Mouse (Mus musculus) urinary bladder, postnatal 14 days (tissue): Measurements from ENCODE around the gene Rorc.

Experiments used
- DNase-seq: peaks from one replicate; pipeline ENCODE4 v3.0.0; 2021; ENCODE audit warnings: low spot score

Rorc gene

DNA sequence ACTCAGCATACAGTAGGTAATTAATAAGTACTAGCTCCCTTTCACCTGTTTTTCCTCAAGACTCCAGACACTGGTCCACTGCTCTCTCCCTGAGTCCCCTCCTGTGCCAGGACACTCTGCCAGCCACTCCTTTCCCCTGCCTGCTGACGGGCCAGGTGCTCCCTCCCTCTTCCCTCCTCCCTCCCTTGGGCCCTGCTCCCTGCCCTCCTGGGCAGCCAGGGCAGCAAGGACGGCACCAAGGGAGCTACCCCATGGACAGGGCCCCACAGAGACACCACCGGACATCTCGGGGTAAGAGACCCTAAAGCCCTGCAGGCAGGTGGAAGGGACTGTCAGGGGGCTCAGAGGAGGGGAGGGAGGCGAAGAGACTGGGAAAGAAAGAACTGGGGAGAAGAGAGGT is at the start of gene Rorc:
Rorc (plus strand) TSS at position 154 of the 400 bp plus-strand sequence.
- DNase-seq, result peak; percentile 60

- no peak for DNase-seq
Observed at GRCm38 (mm10) chr3:94328681-94329080, 43.9 kb upstream of the Rorc start.

GRCm38 (mm10) chr3:94334442-94334841 is 38.2 kb upstream of the Rorc start:
- no peak for DNase-seq

DNA sequence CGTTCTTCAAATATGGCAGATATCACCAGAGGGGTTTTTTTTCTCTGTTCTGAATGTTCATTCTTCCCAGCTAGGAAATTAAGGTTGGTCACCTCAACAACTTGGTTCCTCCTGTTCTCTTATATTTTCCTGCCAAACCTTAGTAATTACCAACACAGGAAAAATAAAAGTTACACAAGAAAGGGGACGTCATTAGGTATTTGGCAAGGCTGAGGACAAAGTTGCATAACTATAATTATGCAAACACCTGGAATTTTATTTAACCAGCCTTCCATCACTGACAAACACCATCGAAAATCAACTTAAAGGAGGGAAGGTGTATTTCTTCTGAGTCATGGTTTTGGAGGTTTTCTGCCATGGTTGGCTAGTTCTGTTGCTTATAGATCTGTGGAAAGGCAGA is 34.1 kb upstream of the Rorc start:
- no peak for DNase-seq

DNA sequence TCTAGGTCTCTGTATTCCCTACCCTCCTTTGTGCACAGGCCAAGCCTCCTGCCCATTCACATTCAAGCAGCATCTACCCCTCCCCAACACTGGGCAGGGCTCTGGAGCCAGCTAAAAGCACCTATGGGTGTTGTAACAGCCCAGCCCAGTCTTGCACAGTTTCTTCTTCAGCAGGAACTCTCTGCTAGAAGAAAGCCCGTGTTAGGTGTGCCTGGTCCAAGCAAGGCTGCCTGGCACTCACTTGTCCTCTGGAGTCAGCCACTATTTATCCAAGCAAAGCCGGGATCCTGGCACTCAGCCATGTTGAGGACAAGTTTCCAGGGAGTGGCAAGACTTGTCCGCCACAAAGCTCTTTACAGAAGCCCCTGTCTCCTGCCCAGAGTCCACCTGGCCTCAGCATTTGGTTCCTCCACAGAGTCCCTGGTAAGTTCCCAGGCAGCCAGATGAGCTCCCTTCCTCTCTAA is 30.6 kb upstream of the Rorc start, which contains the start of gene Them5:
Them5 (plus strand) TSS at position 141 of the 464 bp plus-strand sequence.
- DNase-seq, result no peak

- no peak for DNase-seq
Observed at GRCm38 (mm10) chr3:94342552-94342951, 30.0 kb upstream of the Rorc start.

GRCm38 (mm10) chr3:94344182-94344581 is 28.4 kb upstream of the Rorc start:
- no peak for DNase-seq

DNA sequence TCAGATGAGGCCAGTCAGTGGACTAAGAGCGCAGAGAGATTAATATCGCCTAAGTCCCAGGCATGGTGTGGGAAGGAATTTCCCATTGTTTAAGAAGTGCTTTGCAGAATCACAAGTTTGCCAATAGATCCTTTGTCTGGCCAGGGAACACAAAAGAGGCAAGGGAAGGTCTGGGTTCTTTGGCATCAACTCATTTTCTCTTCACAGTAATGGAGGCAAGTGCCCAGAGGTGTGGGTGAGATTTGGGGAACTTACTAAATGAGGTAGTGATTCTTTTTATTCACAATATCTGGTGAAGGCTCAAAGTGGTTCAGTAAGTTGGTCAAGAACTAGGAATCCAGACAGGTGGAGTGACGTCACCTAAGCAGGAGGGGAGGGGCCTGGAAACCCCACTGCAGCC is 27.7 kb upstream of the Rorc start:
- DNase-seq, result no peak

DNA sequence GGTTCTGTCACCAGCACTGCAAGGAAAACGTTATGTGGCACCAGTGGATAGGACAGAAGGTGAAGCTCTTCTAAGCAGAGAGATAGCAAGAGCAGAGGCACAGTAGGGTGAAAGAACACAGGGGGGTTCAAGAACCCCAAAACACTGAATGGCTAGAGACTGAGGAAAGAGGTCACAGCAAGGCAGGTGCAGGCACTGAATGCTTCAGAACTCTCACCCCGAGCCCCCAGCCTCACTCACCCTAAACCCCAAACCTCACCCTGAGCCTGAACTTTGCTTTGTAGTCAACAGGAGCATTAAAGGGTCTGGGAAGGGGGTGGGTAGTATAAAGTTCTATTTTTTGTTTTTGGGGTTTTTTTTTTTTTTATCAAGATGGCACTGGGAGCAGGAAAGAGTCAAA is 24.4 kb upstream of the Rorc start:
- DNase-seq, result no peak

GRCm38 (mm10) chr3:94360812-94361211 is 11.8 kb upstream of the Rorc start:
- no peak for DNase-seq

DNA sequence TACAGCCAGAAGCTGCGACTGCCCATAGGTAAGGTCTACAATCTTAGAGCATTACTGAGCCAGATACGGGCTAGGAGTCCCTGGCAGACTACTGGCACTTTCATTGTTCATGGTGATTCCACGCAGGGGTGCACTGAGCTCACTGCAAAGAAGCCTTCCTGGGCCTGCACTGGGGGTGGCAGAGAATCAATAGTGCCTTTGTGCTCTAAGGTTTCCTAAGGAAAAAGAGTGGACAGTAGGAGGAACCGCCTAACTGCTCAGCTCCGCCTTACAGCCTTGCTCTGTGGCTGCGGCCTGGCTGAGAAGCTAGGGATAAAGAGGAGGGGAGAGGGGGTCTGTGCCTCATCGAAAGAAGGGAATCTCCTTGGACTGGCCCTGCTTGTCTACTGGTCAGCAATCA is 10.5 kb upstream of the Rorc start, which contains the start of gene C2cd4d:
C2cd4d (plus strand) TSS at position 301 of the 400 bp plus-strand sequence.
- DNase-seq, result no peak

DNA sequence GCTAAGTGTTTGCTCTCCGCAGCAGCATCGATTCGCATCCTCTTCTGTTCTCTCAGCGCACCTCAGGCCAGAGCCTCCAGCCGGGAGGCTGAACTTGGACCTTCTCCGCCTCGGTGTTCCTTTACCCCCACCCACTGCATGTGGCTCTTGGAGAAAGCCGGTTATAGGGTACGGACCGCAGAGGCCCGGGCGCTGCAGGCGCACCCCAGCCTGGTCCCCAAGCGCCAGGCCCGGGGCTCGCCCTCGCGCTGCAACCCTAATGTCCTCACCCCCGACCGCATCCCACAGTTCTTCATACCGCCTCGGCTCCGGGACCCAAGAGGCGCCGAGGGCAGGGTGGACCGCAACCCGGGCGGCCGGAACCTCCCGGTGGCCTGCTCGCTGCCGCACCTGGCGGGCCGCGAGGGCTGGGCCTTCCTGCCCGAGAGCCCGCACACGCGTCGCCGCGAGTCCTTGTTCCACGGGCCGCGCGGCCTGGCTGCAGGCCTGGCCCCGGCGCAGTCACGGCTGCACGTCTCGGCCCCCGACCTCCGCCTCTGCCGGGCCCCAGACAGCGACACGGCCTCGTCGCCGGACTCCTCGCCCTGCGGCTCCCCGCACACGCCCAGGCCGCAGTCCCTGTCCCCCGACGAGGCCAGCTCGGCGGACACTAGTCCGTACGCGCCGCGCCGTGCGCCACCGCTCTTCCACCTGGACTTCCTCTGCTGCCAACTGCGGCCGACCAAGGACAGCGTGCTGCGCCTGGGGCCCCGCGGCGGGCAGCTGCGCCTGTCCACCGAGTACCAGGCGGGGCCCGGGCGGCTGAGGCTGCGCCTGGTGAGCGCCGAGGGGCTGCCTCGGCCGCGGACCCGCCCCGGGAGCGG is 9.1 kb upstream of the Rorc start:
- peak; percentile 50 for DNase-seq

DNA sequence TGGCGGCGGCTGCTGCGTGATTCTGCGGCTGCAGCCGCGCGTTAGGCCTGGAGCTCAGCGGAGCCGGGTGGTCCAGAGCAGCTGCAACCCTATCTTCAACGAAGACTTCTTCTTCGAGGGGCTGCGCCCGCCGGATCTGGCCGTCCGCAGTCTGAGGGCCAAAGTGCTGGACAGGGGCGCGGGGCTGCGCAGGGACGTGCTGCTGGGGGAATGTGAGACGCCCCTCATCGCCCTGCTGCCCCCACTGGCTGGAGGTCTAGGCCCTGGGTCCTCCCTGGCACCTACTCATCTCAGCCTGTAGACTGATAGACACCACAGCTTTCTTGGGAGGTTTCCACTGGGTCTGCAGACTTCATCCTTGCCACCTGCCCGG is 8.5 kb upstream of the Rorc start:
- no peak for DNase-seq

DNA sequence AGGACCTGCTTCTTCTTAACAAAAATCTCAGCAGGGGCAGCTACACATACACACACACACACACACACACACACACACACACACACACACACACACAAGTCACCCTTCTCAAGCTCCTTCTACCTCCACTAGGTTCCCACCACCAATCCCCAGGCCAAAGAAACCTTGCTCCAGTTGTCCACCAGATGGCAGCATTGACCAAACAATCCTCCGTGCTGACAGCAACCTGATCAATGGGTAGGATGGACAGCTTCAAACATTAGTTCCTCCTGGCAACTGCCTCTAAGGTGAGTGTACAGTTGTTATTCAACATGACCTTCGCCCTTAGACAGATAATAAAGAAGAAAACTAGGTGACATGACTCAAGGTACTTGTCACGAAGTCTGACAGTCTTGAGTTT is 5.8 kb upstream of the Rorc start:
- DNase-seq, result peak; percentile 74

GRCm38 (mm10) chr3:94367511-94367910 is 5.1 kb upstream of the Rorc start:
- DNase-seq, result no peak

GRCm38 (mm10) chr3:94368631-94369030 is 4.0 kb upstream of the Rorc start:
- DNase-seq, result peak; percentile 25

GRCm38 (mm10) chr3:94369709-94370108 is 2.9 kb upstream of the Rorc start:
- DNase-seq, result no peak

GRCm38 (mm10) chr3:94371637-94372036 is 957 bp upstream of the Rorc start:
- DNase-seq, result peak; percentile 89

DNA sequence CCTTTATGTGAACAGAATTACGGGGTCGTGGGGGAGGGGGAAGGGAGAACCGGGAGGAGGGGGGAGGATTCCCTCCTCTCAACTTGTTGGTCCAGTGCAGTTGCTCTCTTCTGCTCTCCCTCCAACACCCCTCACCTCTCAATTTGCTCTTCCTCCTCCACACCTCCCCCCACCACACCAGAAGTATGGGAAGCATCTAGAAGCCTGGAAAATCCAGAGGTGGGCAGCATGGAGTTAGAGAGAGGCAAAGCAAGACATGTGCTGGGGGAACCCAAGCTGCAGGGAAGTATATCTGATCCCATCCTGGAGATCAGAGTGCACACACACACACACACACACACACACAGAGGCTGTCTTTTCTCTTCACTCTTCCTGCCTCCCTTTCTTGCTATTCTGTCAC is 556 bp upstream of the Rorc start:
- DNase-seq, result no peak

GRCm38 (mm10) chr3:94373090-94373489 is 496 bp downstream of the Rorc start:
- peak; percentile 21 for DNase-seq

GRCm38 (mm10) chr3:94373597-94374011 is 1.0 kb downstream of the Rorc start:
- peak; percentile 68 for DNase-seq

DNA sequence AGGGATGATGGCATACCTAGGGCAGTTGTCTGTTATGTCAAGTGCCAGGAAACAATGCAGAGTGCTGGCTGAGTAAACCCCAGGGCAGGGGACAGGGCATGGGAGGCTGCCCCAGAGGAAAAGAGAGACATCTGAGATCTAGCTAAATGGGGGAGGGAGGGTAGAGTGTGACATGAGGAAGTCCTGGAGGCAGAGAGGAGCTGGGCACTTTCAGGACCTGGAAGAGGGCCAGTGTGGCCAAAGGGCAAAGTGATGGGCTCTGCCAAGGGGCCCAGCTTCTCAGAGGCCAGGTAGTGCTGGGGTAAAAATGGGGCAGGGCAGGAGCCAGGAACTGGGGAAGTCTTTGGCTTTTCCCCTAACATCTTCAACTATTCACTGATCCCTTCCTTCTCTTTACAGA is 2.0 kb downstream of the Rorc start:
- no peak for DNase-seq

DNA sequence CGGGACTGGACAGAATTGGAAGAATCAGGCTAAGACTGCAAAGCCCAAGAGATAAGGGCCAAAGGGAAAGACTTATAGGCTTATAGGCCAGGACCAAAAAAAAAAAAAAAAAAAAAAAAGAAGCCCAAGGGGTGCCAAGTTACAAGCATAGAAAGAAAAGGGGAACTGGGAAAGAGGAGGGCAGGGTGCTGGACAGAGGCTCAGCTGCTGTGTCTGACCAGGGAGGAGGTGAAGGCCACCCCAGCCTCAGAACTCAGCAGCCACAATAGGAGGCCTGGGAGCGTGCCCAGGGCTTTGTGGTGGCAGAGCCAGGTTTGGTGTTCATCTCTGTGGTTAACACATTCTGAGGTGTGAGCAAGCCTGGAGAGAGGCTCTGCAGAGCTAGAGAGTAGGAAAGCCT is 2.6 kb downstream of the Rorc start:
- DNase-seq, result no peak

DNA sequence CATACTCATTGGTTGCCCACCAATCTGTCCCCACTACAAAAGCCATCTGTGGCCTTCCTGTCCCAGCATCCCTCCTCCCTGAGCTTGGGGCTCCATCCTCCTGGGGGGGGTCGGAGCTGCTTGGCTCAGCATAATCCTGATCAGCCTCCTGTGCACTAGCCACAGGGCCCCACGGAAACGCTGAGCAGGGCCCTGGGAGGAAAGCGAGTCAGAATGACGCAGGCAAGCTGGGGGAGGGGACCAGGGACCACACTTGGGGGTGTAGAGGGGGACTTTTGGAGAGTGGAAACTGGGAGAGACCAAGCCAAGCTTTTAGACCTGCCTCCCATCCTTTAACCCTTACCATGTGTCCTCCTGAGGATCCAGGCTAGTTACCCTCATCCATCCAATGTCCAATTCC is 3.3 kb downstream of the Rorc start:
- no peak for DNase-seq
